Mouse (Mus musculus): ENCODE data around the gene Btbd16. TPM values are rescaled to one million over a fixed set of nuclear protein-coding genes. Genes with fewer than 3 reads are reported as not detected.
A peak's percentile ranks its signal among the peaks of the same experiment; 100 is the strongest.

The Btbd16 gene
- polyA plus RNA-seq, 1 experiment from 2014 or later = 0.40 TPM

DNA sequence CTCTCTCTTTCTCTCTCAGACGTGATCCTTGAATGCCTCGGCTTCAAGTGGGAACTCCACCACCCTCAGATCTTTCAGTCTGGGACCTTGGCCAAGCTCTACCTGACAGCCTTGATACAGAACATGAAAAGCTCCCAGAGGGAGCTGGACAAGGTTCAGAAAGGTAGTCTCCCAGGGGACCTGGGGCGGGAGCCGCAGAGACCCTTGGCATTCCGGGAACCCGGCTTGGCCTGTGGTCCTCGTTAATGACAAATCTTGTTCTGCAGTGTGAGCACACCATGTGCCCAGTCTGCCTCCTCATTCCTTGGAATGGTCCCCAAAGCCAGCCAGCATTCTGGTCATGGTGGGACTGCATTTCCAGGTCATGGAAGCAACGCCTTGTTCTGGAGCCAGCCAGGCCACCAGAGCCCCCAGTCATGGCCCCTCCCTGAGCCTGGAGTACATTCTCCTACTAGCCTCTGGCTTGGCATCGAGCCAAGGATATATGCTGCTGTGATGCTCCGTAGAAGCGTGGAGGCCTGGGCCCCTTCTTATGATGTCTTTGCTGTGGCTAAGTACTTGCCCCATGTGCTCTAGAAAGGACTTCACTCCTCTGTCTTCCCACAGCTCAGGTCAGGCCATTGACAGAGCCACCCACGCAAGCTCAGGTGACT is 12.2 kb downstream of the Btbd16 start:
- no peaks in the 10 kb centered on the region for H3K27me3 ChIP-seq (ENCODE audit: insufficient read depth, poor library complexity, severe bottlenecking)
- 80% methylated on average over 12 of the region's 12 CpGs for WGBS
- H3K27ac ChIP-seq = peak overlapping the region; percentile 52; the same call in 1 of the 2 replicates
- peaks cover 35% of the 10 kb centered on the region for H3K4me1 ChIP-seq
- no peaks in the 10 kb centered on the region for H3K9me3 ChIP-seq
- H3K4me3 ChIP-seq = no peak overlapping the region
- no peaks in the 10 kb centered on the region for H3K36me3 ChIP-seq
- no peak for DNase-seq (ENCODE audit: low spot score)

DNA sequence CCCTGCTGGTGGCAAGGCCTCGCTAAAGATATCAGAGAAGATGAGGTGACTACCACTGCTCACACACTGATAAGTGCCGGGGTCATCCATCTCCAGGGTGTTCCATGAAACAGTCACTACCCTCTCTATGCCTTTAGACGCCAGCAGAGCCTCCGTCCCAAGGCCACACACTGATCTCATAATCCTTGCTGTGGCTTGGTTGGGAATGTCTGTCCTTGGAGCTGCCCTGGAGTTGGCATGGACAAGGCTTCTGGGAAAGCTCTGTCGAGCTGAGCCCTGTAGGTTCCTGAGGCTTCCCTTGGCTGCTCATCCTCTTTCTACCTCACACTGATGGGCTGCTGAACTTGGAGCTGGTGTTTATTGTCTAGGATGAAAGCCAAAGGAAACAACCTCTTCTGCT is 12.8 kb downstream of the Btbd16 start:
- 56% methylated on average over 5 of the region's 5 CpGs for WGBS
- Histone ChIP-seq H3K27ac (peak overlapping the region; percentile 52), H3K4me3 (no peak overlapping the region), H3K36me3 (no peaks in the 10 kb centered on the region), H3K9me3 (no peaks in the 10 kb centered on the region), H3K4me1 (peaks cover 32% of the 10 kb centered on the region), H3K27me3 (ENCODE audit: insufficient read depth, poor library complexity, severe bottlenecking) (no peaks in the 10 kb centered on the region)
- DNase-seq (ENCODE audit: low spot score) = no peak

DNA sequence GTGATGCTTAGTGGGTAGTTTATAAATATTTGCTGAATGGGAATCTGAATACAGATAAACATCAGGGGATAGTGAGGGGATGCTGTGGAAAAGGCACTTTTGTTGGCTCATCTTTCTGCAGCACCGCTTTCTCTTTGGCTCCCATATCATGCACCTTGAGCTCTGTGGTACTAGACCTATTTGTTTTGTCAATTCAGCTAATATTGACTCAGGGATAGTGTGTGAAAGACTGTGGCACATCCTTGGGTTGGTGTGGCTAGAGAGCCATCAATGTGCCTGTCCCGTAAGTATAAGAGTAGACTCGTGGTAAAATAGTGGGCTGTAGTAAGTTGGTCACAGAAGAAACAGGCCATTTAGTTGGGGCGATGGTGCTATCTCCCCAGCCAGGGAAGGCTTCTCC is 13.7 kb downstream of the Btbd16 start:
- no peak for DNase-seq (ENCODE audit: low spot score)
- no peaks in the 10 kb centered on the region for H3K36me3 ChIP-seq
- no peaks in the 10 kb centered on the region for H3K27me3 ChIP-seq (ENCODE audit: insufficient read depth, poor library complexity, severe bottlenecking)
- H3K4me3 ChIP-seq = no peak overlapping the region
- H3K9me3 ChIP-seq = no peaks in the 10 kb centered on the region
- 91% methylated on average over 4 of the region's 4 CpGs for WGBS
- peaks cover 28% of the 10 kb centered on the region for H3K4me1 ChIP-seq
- H3K27ac ChIP-seq = no peak overlapping the region

DNA sequence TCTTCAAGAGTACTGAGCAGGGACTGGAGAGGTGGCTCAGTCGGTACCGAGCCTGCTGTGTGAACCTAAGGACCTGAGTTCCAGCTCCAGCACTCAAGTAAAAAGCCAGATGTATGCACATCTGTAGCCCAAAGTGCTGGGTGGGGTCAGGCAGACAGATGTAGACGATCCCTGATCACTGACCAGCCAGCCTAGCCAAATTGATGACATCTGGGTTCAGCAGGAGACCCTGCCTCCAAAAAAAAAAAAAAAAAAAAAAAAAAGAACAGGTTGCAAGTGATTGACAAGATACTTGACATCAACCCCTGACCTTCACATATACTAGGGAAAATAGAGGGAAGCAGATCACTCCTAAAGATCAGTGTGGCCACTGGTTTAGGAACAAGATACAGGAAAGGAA is 15.1 kb downstream of the Btbd16 start:
- Histone ChIP-seq H3K4me1 (peaks cover 31% of the 10 kb centered on the region), H3K36me3 (no peaks in the 10 kb centered on the region), H3K27me3 (ENCODE audit: insufficient read depth, poor library complexity, severe bottlenecking) (no peaks in the 10 kb centered on the region), H3K9me3 (no peaks in the 10 kb centered on the region), H3K4me3 (no peak overlapping the region), H3K27ac (no peak overlapping the region)
- DNase-seq (ENCODE audit: low spot score) = no peak
- WGBS = 77% methylated on average over 3 of the region's 3 CpGs

DNA sequence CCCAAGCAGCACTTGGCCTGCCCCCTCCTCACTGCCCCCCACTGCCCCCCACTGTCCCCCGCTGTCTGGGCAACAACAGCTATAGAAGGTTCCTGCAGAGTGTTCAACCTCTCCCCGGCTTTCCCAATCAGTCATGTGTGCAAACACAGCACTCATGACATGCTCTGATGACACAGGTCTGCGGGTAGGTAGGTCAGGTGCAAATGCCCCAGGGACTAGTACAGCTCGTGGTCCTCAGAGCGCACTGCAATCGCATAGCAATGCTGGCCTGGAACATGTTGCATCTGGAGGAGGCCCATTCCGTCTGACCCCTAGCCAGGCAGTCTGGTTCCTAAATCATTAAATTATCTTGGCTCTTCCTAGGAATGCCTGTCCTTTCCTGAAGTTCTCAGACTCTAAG is 15.6 kb downstream of the Btbd16 start:
- Histone ChIP-seq H3K36me3 (no peaks in the 10 kb centered on the region), H3K27me3 (ENCODE audit: insufficient read depth, poor library complexity, severe bottlenecking) (no peaks in the 10 kb centered on the region), H3K4me1 (peaks cover 36% of the 10 kb centered on the region), H3K9me3 (no peaks in the 10 kb centered on the region), H3K27ac (no peak overlapping the region), H3K4me3 (no peak overlapping the region)
- DNase-seq (ENCODE audit: low spot score) = no peak
- 78% methylated on average over 7 of the region's 7 CpGs for WGBS

DNA sequence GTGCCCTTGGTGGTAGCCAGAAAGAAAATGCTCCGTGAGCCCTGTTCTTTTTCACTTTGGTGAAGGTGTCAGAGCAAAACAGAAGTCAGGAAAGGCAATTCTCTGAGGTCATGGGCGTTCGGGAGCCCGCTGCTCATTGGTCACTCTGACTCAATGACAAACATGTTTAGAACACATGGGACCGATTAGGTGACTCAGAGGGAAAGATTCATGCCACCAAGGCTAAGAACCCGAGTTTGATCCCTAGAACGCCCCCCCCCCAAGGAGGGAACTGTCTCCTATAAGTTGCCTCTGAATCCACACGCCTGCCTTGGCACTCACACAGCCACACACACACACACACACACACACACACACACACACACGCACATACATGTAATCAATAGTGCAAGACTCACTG is 19.8 kb downstream of the Btbd16 start:
- Histone ChIP-seq H3K4me1 (peaks cover 36% of the 10 kb centered on the region), H3K4me3 (no peak overlapping the region), H3K27me3 (ENCODE audit: insufficient read depth, poor library complexity, severe bottlenecking) (no peaks in the 10 kb centered on the region), H3K27ac (peak overlapping the region; percentile 22; the same call in 1 of the 2 replicates), H3K9me3 (no peaks in the 10 kb centered on the region), H3K36me3 (no peaks in the 10 kb centered on the region)
- DNase-seq (ENCODE audit: low spot score) = no peak
- 74% methylated on average over 9 of the region's 9 CpGs for WGBS

DNA sequence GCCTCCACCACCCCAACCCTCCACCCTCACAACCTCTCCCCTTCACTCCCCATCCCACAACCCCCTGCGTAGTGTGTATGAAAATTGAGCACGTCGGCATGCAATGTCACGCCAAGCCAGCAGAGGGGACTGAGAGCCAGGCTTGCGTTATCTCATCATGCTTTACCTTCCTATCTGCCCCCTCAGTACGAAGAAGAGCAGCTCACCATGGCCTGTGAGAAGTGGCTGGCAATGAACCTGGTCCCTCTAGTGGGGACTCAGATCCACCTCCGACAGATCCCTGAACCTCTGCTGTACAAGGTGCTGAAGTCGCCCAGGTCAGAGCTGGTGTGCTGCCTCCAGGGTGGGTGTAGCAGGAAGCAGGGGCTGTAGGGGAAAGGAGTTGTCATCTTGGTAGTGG is 22.9 kb downstream of the Btbd16 start:
- H3K27me3 ChIP-seq (ENCODE audit: insufficient read depth, poor library complexity, severe bottlenecking) = no peaks in the 10 kb centered on the region
- 57% methylated on average over 8 of the region's 8 CpGs for WGBS
- no peak overlapping the region for H3K27ac ChIP-seq
- H3K9me3 ChIP-seq = no peaks in the 10 kb centered on the region
- no peak overlapping the region for H3K4me3 ChIP-seq
- DNase-seq (ENCODE audit: low spot score) = no peak
- no peaks in the 10 kb centered on the region for H3K36me3 ChIP-seq
- peaks cover 47% of the 10 kb centered on the region for H3K4me1 ChIP-seq

DNA sequence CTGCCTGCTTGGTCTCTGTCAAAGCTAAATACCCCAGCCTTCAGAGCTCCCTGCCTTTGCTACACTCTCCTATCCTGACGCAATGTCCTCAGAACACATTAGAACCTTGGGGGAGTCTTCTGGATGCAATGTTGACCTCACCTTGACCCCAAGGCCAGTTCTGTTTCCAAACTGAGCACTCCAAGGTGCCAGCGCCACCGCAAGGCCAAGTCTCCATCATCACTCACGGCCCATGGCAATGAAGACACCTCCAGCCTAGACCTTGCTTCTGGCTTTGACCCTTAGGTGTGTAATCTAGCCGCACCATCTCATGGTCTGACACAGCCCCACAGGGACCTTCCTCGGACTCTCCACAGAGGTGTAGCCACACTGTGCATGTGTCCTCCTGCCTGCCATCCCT is 23.7 kb downstream of the Btbd16 start:
- Histone ChIP-seq H3K9me3 (no peaks in the 10 kb centered on the region), H3K27ac (no peak overlapping the region), H3K27me3 (ENCODE audit: insufficient read depth, poor library complexity, severe bottlenecking) (no peaks in the 10 kb centered on the region), H3K4me1 (peaks cover 44% of the 10 kb centered on the region), H3K36me3 (no peaks in the 10 kb centered on the region), H3K4me3 (no peak overlapping the region)
- WGBS = 92% methylated on average over 6 of the region's 6 CpGs
- no peak for DNase-seq (ENCODE audit: low spot score)

DNA sequence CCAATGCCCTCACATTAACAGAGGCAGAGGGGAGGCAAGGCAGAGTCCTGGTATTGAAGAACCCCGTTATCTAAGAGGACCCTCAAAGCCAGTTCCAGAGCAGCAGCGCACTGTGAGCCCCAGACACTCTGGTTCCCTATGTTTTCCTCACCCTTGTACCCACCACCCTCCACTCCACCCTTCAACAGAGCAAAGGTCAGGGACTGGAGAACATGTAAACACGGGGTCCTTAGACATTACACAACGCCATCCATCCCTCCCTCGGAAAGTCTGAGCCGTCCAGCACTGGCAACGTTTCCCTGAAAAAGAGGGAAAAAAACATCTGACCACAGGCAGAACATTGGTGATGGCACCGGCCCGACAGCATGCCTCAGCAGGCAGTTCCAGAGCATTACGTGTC is 25.5 kb downstream of the Btbd16 start:
- H3K9me3 ChIP-seq = no peaks in the 10 kb centered on the region

DNA sequence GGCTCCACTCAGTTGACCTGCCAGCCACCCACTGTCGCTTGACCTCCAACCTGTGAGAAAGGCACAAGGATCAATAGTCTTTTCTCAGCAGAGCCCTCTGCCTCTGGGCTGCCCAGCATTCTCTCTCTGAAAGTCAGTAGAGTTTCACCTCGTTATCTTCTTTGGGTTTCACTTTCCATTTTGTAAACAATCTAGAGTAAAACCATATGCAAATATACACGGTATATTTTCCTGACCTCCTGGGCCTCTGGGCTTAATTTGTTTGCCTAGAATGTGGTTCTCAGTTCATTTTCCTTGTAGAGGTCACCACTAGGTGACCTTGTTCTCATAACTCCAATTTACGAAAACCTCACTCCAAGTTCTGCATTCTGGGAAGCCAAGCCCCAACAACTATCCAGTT is 26.8 kb downstream of the Btbd16 start:
- Histone ChIP-seq H3K27ac (peak overlapping the region; percentile 49; the same call in 1 of the 2 replicates), H3K4me3 (no peak overlapping the region), H3K9me3 (no peaks in the 10 kb centered on the region), H3K4me1 (peaks cover 24% of the 10 kb centered on the region), H3K36me3 (no peaks in the 10 kb centered on the region), H3K27me3 (ENCODE audit: insufficient read depth, poor library complexity, severe bottlenecking) (no peaks in the 10 kb centered on the region)
- WGBS = 72% methylated on average over 4 of the region's 4 CpGs
- DNase-seq (ENCODE audit: low spot score) = no peak

More for the DNA sequence above, 25.5 kb downstream of the Btbd16 start:
- no peak for DNase-seq (ENCODE audit: low spot score)
- H3K27me3 ChIP-seq (ENCODE audit: insufficient read depth, poor library complexity, severe bottlenecking) = no peaks in the 10 kb centered on the region
- peaks cover 33% of the 10 kb centered on the region for H3K4me1 ChIP-seq
- WGBS = 76% methylated on average over 10 of the region's 10 CpGs
- H3K36me3 ChIP-seq = no peaks in the 10 kb centered on the region
- no peak overlapping the region for H3K4me3 ChIP-seq
- no peak overlapping the region for H3K27ac ChIP-seq

DNA sequence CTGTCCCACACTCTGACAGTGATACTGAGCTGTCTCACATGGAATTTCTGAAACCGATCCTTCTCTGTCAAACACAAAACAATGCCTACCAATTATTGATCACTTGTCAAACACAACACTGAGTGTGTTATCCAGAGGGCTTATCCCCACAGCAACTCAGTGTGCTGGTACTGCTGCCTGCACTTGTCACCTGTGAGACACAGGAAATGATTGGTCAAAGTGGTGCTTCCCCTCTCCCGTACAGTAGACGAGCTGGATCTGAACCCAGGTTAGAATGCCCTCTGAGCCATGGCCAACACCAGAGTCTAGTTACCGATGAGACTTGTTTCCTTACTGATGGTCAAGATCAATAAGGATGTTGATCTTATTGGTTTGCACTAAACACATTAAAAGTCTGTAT is 27.9 kb downstream of the Btbd16 start:
- DNase-seq (ENCODE audit: low spot score) = no peak
- no peaks in the 10 kb centered on the region for H3K36me3 ChIP-seq
- H3K9me3 ChIP-seq = no peaks in the 10 kb centered on the region
- WGBS = 84% methylated on average over 4 of the region's 4 CpGs
- no peak overlapping the region for H3K4me3 ChIP-seq
- H3K27ac ChIP-seq = no peak overlapping the region
- peaks cover 20% of the 10 kb centered on the region for H3K4me1 ChIP-seq
- no peaks in the 10 kb centered on the region for H3K27me3 ChIP-seq (ENCODE audit: insufficient read depth, poor library complexity, severe bottlenecking)

DNA sequence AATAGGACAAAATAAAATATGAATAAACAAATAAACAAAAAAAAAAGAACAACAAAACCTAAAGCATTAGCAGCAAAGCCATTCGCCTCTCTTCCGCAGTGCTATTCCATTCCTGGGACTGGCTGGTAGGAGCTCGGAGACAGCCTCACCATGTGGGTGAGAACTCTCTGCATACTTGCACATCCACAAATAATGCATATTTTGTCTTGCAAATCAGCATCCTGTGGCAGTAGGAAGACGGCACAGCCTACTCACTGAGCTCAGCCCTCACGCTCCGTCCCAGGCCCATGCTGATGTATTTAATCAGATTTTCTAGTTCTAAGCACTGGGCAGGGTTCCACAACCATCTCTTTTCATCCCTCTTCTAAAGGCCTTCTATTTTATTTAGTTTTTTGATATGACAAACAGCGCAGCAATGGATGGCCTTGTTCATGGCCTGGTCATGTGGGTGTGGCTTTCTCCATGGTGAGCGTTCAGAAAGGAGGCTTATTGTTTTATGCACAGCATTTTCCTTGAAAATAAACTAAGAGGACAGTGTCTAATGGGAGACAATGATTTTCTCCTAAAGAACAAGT is 29.5 kb downstream of the Btbd16 start:
- WGBS = 89% methylated on average over 8 of the region's 8 CpGs
- H3K4me1 ChIP-seq = peaks cover 21% of the 10 kb centered on the region
- no peaks in the 10 kb centered on the region for H3K36me3 ChIP-seq
- H3K27me3 ChIP-seq (ENCODE audit: insufficient read depth, poor library complexity, severe bottlenecking) = no peaks in the 10 kb centered on the region
- no peak for DNase-seq (ENCODE audit: low spot score)
- H3K27ac ChIP-seq = no peak overlapping the region
- H3K9me3 ChIP-seq = no peaks in the 10 kb centered on the region
- no peak overlapping the region for H3K4me3 ChIP-seq

DNA sequence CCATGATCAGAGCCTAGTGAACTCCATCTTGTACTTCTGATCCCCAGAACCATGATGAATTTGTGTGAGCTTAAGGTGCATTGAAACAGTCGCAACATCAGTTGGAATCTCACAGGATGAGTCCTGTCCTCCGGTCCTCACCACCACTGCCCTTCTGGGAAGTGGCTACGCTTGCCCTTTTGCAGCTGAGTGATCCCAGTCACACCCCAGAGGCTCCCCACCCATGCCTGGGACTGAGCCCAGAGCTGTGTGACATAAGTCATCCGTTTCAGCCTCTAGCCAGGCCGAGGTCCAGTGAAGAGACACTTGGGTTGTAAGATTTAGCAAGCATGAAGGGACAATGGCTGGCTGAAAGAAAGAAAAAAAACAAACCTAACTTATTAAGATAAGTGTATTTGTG is 31.1 kb downstream of the Btbd16 start:
- WGBS = 79% methylated on average over 5 of the region's 5 CpGs
- H3K27ac ChIP-seq = no peak overlapping the region
- H3K4me1 ChIP-seq = peaks cover 20% of the 10 kb centered on the region
- DNase-seq (ENCODE audit: low spot score) = no peak
- H3K36me3 ChIP-seq = no peaks in the 10 kb centered on the region
- no peaks in the 10 kb centered on the region for H3K27me3 ChIP-seq (ENCODE audit: insufficient read depth, poor library complexity, severe bottlenecking)
- no peaks in the 10 kb centered on the region for H3K9me3 ChIP-seq
- no peak overlapping the region for H3K4me3 ChIP-seq

DNA sequence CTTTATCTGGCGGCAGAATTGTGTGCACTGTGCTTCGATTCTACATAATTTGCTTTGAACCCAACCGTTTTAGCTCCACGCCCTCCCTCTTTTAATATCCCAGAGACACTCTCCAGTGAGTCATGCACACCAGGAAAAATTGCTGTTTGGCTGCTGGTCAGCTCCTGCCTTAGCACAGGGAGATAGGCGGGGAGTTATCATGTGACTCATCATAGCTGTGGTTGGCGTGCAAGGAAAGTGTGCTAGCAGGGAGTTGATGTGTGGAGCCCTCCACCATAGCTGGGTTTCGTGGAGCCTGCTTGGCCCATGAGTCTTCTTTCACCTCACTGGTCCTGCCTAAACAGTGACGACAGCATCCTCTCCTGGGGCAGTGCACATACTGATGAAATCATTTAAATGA is 33.9 kb downstream of the Btbd16 start:
- no peaks in the 10 kb centered on the region for H3K36me3 ChIP-seq
- H3K27ac ChIP-seq = 0 out of 2 replicates have a peak overlapping the region, but pooled peaks have one; percentile 7
- no peaks in the 10 kb centered on the region for H3K9me3 ChIP-seq
- no peak overlapping the region for H3K4me3 ChIP-seq
- H3K27me3 ChIP-seq (ENCODE audit: insufficient read depth, poor library complexity, severe bottlenecking) = no peaks in the 10 kb centered on the region
- 66% methylated on average over 8 of the region's 8 CpGs for WGBS
- DNase-seq (ENCODE audit: low spot score) = no peak
- peaks cover 19% of the 10 kb centered on the region for H3K4me1 ChIP-seq

Measured in heart, embryonic 10.5 days (tissue).